Mouse (Mus musculus) erythroblast, embryonic 14.5 days (primary cell): ENCODE results near the gene Cep55.

Source experiments
- GATA1 ChIP-seq: IDR thresholded peaks from 2 replicates; pipeline ENCODE4 v1.6.1; 2012; ENCODE audit warnings: low read length, inconsistent platforms, mixed read lengths
- TAL1 ChIP-seq: IDR thresholded peaks from 3 replicates; pipeline ENCODE4 v1.6.1; 2012; ENCODE audit warnings: low read length, inconsistent platforms, mixed read lengths

DNA sequence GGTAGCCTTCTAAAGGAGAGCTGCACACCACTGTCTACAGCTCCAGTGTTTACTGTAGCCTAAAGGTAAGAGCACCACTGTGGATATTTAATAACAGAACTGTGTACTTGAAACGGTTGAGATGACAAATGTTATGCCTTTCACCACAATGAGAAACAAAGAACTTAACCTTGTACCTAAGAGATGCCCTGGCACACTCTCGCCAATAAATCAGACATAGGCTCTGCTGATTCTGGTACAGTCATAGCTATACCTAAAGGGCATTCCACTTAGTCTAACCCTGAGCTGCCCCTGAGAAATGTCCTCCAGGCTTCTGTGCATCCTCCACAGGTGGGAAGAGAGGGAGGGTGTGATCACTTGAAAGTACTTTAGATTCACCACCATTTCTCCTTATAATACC lies 20.1 kb upstream of the Cep55 start:
- no peak for TF ChIP-seq TAL1
- no peak for TF ChIP-seq GATA1
